Mouse (Mus musculus) B cell, adult 2 months (primary cell): ENCODE measurements at regions not wholly inside any gene's neighbourhood (a gene's known extent, or its start where the extent isn't known, plus 50 kb on each side); places are given as distances from the start of the nearest gene placed in this dataset.

ENCODE experiments used
- DNase-seq, 2 experiments: peaks; one replicate each; pipeline ENCODE4 v3.0.0; 2022

DNA sequence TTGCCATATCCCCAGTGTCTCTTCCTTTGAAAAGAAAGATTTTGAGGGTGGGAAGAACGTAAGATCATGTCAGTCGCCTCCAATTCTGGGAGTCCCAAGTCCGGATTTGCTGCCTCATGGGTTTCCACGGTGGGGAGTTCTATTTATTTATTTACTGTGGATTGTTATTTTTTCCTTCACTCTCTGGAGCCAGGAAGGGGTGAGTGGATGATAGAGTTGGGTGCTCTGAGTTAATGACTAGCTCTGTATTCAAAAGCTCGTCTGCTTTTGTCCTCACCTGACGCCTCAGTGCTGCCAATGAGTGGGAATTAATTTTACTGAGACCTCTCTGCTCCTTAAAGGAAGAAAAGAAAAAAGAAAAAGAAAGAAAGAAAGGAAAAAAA, 551.8 kb upstream of the Btbd3 start:
- DNase-seq, result no peak

DNA sequence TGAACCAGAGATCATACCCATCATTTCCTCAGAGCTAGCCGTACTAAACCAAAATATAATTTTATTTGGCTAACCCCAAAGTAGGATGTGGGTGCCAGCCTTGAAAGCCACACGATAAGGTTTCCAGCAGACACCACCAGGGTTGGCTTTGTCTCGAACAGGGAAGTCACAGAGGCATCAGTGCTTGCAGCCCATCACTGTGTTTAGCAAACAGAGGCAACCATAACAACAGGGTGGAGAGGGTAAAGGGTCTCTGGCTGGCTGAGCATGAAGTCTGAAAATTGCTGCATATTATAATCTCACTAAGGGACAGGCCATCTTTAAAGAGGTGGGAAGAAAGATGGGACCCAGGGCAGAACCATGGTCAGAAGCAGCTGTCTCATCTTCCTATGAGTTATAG, 552.3 kb upstream of the Btbd3 start:
- DNase-seq, result no peak

DNA sequence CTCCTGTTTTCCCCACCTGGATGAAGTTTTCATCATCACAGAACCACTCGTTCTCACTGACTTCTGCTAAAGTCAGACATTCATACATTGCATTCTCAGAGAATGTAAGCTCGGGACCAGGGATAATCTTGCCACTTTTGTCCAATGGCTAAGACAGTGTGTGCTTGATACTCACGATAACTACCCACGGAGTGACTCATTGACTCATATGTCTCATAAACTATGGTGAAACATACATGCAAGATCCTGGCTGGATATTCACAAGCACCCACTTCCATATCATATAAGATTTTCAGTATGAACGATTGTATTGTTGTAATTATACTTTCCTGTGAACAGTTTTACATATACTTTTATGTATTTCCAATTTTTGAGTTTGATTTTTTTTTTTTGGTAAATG, 560.5 kb upstream of the Btbd3 start:
- DNase-seq, result no peak

DNA sequence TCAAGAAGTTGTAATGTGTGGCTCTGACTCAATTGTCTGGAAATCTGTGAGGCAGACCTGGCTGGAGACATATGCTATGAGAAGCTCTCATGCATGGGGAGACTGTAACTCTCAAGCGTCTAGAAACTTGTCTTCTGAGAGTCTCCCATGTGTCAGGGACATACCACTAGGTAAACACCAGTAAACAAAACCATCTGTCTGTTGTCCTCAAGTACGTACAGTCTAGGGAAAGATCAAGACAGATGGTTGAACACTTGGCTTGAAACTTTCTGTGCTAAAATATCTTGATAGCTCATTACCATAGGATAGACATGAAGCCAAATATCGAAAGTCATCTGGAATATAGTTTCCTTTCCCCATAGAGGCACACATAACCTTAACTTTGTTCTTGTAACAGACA, 562.3 kb upstream of the Btbd3 start:
- no peak for DNase-seq

DNA sequence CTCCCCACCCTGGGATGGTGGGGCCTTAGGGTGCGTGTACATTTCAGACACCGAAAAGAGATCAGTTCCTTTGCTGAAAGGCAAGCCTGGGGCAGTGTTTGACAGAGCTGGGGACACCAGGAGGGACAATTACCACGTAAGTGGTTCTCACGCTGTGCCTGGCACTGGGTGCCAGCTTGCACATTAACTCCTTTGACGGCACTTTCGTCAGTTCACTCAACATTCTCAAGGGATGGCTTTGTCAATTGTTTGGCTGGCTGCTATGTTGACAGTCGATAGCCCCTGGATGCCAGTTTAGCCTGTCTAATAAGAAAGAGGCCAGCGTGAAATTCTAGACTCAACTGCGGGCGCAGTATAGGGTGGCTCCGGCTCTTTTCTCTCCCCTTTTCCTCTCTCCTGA, 569.2 kb upstream of the Btbd3 start:
- DNase-seq, result no peak

DNA sequence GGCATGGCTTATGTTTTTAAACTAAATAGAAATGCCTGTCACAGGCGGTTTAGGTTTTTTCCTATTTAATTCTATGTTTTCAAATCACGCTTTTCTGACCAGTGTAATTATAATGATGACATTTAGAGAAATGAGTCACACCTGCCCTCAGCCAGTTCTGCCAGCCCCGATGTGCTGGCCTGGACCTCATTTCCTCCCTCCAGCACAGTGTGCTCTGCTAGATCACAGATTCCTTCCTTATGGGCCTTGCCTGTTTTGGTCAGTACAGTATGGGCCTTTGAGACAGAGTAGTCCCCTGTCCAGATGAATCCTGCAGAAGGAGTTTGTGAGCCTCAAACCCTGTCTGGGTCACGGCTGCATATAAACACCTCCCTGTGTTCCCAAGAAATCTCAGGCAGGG, 569.6 kb upstream of the Btbd3 start:
- DNase-seq, result no peak

DNA sequence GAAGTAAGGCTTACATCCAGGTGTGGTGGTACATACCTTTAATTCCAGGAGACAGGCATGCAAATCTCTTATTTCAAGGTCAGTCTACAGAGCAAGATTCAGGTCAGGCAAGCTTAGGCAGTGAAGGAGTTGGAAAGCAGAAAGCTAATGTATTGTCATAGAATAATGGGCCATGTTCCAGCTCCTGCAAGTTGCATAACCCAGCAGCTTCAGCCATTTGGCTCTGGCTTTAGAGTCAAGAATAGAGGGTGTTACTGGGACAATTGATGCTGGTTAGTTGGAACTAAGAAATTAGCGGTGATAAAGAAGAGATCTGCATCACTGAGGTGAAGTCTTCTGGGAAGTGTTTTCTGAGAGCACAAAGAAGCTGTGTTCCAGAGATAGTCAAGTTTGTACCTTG, 565.3 kb upstream of the Jag1 start:
- no peak for DNase-seq

DNA sequence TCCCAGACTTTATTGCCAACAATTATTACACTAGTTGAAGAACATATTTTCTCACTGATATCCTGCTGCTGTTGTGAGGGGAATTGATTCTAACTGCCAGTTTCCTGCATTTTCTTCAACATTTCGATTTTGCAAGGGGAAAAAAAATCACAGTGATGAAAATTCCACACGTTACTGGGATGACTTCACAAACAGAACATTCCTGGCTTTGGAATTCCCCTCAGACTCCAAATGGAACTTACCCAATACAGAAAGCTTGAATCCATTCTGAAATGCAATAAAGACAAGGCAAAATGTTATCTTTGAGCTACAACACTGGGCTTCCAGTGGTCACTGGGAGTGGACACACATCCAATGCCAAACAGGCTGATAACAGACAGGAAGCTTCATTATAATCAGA, 546.7 kb upstream of the Jag1 start:
- no peak for DNase-seq

DNA sequence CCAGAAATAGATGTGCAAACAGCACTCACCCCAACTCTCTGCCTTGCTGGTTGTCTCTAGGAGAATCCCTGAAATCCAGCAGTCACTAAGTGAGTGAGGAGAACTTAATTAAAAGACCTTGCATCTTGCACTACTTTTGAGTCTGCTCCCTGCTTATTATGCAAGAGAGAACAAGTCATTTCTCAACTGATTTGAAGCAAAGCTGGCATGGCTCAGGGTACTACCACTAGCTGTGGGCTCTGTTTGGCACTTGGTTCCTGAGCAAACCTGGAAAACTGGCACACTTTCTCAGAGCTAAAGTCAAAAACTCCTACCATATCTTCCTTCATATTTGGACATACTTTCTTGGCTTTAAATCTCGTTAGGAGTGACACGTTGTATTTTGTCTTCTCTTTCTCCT, 545.8 kb upstream of the Jag1 start:
- no peak for DNase-seq

DNA sequence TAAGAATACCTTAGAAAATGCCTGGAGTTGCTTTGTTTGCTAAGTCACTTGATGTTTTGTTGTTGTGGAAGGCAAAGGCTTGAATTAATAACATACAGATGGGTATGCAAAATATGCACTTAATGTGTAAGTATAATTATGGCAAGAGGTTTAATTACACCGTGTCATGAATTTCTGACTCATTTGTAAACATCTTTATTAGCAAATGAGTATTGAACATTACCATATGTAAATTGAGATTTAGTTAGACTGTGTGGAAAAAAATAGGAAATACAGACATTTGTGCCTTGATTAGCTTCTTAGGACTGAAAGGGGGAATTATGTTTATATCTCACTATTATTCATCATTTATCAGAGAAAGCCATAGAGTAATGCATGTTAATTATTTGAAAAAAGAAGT, 544.0 kb upstream of the Jag1 start:
- DNase-seq, result no peak

DNA sequence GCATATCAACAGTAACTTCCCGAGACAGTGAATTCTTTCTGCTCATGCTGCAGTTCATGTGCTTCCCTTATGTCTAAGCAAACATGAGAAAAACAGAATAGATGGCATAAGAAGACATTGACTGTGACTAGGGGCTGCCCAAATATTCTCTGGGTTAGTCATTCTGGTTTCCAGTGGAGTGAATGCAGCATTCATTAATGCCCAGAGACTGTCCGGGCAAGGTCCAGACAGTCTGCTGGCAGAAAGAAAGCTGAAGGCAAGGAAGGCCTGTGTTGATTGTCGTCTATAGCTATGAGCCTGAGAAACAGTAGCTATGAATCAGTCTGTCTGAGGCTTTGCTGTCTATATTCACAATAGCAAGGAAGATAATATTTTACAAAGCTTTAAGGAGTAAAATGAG, 537.9 kb upstream of the Jag1 start:
- DNase-seq, result no peak

DNA sequence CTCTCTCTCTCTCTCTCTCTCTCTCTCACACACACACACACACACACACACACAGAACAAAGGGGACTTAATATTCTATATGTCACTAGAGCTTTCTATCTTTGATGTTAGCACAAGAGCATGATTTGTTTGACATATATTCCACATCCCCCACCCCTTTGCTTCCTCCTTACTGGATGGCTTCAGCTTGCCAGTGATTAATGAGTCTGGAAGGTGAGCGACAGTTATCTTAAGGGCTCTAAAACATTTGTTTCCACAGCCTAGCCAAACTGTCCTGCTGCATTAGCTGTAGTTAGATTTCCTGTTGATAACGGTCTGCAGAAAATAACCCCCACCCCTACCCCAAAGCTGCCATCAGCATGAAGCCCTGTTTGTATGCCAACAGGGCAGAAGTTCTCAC, 527.7 kb upstream of the Jag1 start:
- DNase-seq, result no peak

DNA sequence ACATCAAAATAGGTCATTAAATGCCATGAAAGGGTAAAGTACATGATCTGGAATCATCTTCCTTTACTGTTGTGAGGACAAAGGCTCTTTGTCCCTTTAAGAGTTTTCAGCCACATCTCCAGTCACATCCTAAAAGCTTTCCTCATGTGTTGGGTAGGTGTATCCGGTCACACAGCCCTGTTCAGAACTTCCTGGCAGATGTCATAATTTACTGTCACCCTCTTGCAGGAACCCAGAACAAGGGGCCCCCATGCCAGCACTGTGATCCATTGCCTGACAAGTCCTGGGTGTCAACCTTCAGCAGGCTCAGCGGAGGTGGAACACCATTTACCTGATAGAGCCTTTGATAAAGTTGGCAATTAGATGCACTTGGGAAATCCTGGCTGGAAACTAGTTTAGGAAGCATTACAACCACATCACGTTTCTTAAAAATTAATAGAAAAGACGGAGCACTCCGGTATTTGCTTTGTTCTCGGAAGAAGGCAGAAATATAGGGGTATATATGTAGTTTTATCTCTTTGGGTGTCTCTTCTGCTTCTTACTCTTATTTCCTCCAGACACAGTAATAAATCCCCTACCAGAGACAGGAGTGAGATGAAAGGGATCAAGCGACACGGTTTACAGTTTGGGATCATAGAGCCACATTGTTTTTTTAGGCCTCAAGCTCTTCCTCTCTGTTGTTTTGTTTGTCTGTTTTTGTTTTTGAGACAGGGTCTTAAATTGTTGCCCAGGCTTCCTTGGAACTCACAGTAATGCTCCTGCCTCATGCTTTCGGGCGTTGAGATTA, 527.0 kb upstream of the Jag1 start:
- DNase-seq, result no peak

DNA sequence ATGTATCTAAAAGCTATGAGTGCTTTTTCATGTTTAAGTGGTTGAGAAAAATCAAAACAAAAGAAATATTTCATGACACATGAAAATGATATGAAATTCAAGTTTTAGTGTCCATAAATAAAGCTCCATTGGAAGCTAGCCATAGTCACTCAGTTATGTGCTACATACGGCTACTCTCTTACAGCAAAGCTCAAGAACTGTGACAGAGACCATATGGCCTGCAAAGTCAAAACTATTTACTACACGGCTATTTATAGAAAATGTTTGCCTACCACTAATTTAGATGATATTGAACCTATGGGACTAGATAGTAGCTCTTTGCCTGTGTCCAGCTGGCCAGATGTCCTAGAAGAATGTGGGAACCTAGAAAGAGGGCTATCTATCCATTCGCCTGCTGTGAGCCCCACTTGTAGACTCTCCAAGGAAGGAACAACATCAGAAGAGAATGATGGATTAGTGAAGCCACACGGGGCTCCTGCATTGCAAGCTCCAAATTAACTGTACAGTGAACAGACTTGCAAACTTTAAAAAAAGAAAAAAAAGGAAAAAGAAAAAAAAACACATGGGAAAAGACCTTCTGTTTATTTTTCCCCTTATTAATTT, 518.7 kb upstream of the Jag1 start:
- no peak for DNase-seq

DNA sequence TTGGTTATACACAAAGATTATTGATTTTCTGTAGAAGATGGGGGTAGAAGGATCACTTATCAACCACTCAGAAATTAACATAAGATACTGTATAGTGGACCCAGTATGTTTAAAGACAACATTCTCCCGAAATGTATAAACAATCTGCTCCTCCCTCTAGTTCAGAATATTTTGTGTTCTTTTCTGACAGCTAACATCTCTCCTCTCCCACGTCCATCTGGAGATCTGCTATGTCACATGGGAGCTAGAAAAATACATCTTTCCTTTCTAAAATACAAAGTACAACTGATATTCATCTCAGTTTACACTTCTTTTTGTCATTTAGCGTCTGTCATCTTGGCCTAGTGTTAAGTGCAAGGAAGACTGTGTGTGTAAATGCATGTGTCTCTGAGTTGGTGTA, 500.2 kb upstream of the Jag1 start:
- no peak for DNase-seq

DNA sequence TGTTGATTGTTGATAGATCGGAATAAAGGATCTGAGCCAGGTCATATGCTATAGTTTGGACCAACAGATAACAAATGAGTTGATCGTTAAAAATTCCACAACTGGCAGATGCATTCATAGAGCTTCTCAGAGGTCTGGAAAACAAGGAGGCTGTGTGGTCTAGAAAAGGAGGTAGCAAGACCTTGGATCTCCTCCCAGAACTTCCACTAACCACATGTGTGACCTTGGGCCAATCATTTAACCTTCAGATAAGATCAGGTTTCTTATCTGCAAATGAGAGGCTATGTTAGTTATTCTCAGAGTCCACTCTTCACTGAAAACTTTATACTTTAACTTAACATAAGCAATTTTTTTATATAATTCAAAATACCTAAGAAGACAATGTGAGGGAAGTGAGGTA, 497.3 kb upstream of the Jag1 start:
- DNase-seq, result no peak

DNA sequence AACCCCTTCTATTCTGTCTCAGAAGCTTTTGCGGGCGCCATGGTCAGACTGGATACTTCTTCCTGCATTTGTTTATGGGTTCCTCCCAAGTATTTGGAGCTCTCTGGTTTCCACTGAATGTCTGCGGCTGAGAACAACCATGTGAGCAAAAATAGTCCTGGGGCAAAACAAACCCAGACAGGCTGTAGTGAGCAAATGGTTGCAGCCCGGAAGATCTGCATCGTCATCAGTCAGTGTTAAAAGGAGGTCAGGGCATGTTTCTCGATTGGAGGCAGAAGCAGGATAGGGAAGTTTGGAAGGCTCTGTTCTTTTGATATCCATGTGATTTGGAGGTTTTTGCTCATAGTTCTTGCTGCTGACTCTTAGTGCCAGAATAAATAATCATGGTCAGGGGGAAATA, 492.1 kb upstream of the Jag1 start:
- no peak for DNase-seq

DNA sequence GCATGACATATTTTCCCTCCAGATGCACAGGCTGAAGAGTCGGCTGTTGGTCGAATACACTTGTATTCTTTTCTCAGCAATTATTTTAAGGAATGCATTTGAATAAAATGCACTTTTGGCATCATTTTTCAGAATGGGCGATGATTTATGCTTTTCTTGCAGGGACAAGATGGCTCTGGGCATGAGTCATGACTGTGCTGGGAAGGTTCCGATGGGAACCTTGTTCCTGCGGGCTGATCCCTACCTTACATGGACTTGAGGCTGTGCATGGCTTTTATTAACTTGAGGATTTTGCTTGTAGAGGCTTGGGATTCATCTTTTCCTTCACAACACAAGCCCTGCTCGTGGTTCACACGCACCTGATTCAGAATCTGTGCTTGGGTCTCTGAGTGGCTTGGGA, 481.7 kb upstream of the Jag1 start:
- no peak for DNase-seq

DNA sequence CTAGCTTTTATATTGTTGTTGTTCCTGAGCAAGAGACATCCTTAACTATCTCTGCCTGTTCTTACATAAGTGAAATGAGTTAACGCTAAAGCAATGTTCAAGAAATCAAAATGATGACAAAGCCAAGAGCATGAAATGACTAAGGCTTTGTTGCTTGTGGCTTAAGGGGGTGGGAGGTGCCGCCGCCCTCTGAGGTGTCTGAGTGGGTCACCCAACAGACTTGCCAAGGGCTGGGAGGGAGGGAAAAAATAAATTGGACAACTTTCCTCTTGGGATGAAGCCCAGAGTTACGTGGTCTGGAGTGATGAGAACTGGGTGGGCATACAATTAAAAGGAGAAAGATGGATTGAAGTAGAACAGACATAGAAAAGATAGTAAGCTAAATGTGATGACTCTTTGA, 478.1 kb upstream of the Jag1 start:
- no peak for DNase-seq

DNA sequence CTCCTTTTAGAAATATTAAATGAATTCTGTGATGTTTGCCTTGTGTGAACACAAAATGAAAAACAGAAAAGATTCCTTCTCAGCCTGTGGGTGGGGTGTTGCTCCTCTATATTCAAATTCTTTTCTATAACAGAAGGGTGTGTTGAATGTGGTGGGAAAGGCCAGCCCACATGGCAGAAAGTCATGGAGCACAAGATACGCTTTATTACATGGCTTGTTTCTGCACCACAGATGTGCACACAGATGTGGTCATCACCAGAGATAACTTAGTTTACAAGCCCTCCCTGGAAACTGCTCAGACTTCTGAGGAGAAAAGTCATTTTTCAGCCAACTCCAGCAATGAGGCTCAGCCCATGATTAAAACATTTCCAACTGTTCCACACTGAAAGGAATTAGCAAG, 475.1 kb upstream of the Jag1 start:
- no peak for DNase-seq

DNA sequence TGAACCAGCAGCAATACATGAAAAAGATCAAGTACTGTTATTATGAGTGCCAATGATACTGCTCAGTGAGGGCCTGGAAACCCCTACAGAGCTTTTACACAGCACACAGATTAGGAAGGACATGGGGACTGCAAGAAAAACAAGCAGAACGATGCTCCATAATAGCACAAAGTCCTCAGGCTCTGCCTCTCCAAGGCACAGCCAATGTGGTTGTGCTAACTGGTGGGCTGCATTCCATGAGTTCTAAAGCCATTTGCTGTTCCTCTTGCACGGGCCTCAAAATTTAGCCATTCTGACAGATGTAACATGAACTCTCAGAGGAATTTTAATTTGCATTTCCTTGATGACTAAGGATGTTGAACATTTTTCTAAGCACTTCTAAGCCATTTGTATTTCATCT, 465.0 kb upstream of the Jag1 start:
- no peak for DNase-seq

DNA sequence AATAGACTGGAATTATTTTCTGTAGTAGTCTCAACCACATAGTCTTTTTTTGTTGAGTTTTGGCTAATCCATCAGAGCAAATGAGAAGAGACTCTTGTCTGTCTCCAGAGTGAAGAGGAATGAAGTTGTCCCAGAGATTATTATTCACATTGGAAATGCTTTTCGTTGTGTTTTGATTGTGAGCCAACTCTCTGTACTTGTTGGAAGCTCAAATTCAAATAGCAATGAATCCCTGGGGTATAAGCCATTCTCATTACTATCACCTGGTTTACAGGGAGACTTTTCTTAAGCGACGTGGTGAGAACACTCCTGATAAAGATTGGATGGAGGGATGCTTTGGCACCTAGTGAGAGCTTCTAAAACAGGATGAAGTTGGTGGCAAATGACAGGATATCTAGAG, 459.3 kb upstream of the Jag1 start:
- no peak for DNase-seq

DNA sequence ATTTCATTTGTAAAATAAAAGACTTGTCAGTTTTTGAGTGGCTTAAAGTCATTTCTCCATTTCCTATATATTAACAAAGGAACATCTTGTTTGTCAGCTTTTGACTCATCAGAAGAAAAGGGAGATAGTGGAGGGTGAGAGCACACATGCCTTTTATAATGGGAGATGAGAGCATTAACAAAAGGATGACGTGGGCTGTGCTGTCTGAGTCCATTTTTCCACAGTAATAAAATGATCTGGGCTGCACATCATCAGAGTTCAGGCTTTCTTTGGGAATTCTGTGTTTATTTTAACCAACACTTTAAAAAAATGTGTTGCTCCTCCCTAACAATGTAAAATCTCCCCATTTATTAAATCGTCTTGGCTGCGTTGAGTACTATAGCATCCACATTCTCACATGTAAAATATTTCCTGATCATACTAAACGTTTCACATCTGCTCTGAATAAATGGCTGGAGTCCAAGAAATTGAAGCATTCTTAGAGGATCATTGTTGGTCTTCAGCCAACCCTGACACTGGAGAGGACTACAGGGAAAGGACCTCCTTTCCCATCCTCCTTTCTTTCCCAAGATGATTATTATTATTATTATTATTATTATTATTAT, 458.5 kb upstream of the Jag1 start:
- DNase-seq, result no peak

DNA sequence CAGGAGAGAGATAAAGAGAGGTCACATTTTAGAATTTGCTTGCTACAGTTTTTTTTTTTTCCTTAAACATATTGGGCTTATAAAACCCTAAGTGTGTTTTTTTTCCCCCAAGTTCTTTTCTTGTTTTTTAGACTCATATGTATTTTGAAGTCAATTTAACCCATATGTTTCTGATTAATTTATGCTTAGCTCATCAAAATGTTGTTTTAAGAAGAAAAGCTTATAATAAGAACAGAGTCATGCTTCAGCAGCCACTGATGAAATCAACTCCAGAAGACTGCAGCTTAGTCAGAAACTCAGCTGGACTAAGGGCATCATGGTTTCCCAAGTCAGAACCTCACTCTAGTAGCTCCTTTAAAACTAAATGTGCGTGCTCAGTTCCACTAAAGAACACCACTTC, 454.7 kb upstream of the Jag1 start:
- DNase-seq, result no peak

DNA sequence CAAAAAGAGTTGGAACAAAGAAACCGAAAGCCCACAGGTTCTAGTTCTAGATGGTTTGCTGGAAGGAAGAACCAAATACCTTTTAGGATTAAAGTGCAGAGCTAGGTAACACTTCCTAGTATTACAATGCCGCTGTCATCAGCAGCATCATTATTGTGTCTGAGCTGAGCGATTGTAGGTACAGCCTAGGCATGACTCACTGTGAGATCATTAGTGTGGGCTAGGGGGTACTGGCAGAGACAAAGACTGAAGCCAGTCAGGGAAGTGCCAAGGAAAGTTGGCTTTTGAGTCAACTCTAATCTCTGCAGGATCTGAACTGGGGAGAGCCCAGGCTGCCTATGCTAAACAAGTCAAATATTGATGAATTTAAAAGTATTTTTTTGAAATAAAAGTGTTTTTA, 450.2 kb upstream of the Jag1 start:
- no peak for DNase-seq
